Mouse (Mus musculus): ENCODE measurements around the gene Scn8a.

DNA sequence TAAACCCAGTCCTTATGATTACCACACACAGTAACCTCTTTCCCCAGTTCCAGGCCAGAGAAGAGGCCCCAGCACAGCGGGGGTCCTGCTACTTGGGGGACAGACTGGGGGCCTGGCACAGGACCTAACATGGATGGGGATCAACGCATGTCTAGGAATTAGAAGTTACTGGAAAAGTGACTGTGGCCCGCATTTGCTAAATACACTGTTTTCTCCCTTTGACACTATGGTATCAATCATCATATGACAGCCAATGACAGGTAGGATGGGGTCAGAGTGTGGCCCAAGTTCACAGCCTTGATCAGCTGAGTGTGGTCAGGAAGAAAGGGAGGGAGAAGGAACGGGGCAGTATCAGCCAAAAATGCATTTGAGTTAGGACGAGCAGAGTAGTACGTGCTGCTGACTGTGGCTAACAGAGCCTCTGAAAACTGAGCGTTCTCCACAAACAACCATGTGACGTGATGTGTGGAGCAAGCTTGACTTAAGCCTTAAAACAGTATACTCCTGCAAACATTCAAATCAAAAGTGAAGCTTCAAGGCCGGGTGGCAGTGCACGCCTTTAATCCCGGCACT lies 190.7 kb downstream of the Scn8a start:
- TF ChIP-seq POLR2A (IDR thresholded peaks at IDR 0.05; ENCODE audit: low read depth, low read length) (no peak), CTCF (IDR thresholded peaks at IDR 0.05; ENCODE audit: borderline replicate concordance, insufficient read depth, low read length) (no peak)
